Mouse (Mus musculus) stomach, embryonic 15.5 days (tissue): ENCODE data around the gene Fignl2. TPM values are rescaled to one million over a fixed set of nuclear protein-coding genes. Genes with fewer than 3 reads are reported as not detected.

ENCODE experiments used
- ATAC-seq: fragments of 200-750 bp; cut with Nextera tagmentation; 2 replicates; pipeline ENCODE4 v1.8.0; 2017; ENCODE audit warnings: low read depth, moderate number of reproducible peaks, moderate TSS enrichment; ENCODE audit not compliant: insufficient read depth, low FRiP score
- H3K27ac ChIP-seq: fragments of 300-500 bp; sonication (generic); 2 replicates; pipeline ENCODE4 v1.5.1; 2015; ENCODE audit warnings: mild to moderate bottlenecking, inconsistent platforms
- H3K27me3 ChIP-seq: fragments of 300-500 bp; sonication (generic); replicated peaks from 2 replicates; pipeline ENCODE4 v1.6.1; 2015; ENCODE audit warnings: inconsistent platforms
- H3K36me3 ChIP-seq: fragments of 300-500 bp; sonication (generic); 2 replicates; pipeline ENCODE4 v1.6.1; 2015; ENCODE audit warnings: inconsistent platforms
- H3K4me1 ChIP-seq: fragments of 300-500 bp; sonication (generic); 2 replicates; pipeline ENCODE4 v1.6.1; 2015; ENCODE audit warnings: inconsistent platforms
- H3K4me2 ChIP-seq: fragments of 300-500 bp; sonication (generic); 2 replicates; pipeline ENCODE4 v1.6.1; 2015; ENCODE audit warnings: mild to moderate bottlenecking, inconsistent platforms
- H3K4me3 ChIP-seq: fragments of 300-500 bp; sonication (generic); replicated peaks from 2 replicates; pipeline ENCODE4 v1.5.1; 2015; ENCODE audit warnings: inconsistent platforms
- H3K9ac ChIP-seq: fragments of 300-500 bp; sonication (generic); 2 replicates; pipeline ENCODE4 v1.6.1; 2015; ENCODE audit warnings: inconsistent platforms
- H3K9me3 ChIP-seq: fragments of 300-500 bp; sonication (generic); 2 replicates; pipeline ENCODE4 v1.6.1; 2016; ENCODE audit warnings: inconsistent platforms
- WGBS: fragments of 180-500 bp; shearing (Covaris S2); methylation state at CpG from one replicate; pipeline ENCODE4 v1.1.7; 2015; 5-methylcytosine and 5-hydroxymethylcytosine counted together
- polyA plus RNA-seq: library from polyadenylated mRNA; unstranded; fragments of >200 nt; fragmentation: Nextera tagmentation; extraction: Ambion mirVana; gene quantifications from 2 replicates; pipeline ENCODE4 v1.2.1, GENCODE M21; 2015

The Fignl2 gene
- polyA plus RNA-seq, 1 experiment from 2014 or later: 0.19 TPM

DNA sequence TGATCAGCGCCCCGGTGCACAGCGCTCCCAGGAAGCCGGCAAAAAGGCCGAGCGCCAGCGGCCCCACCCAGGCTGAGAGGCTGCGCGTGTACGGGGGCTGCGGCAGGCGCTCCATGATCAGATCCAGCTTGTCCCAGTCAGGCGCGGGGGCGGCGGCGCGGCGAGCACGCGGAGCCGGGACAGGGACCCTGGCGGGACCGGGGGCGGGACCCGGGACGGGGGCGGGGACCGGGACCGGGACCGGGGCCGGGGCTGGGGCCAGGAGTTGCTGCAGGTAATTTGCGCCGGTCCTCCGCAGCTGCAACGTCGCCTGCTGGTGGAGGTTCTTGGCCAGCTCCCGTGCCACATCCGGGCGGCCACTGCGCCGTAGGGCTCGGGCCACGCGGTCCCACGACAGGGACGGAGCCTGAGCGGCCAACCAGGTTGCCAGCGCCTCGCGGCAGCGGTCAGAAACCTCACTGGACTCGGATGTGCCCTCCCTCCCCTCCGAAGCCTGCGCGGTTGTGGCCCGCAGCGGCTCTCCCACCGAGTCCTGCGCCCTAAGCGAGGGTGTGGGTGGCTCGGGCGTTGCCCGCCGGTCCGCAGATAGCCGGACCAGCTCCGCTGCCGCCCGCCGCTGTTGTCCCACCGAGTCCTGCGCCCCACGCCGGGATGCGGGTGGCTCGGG, 31.7 kb downstream of the Fignl2 start:
- H3K4me1 ChIP-seq: peaks cover 14% of the 10 kb centered on the region
- H3K36me3 ChIP-seq: no peaks in the 10 kb centered on the region
- H3K9ac ChIP-seq: peak overlapping the region; percentile 40; the same call in 1 of the 2 replicates
- H3K4me3 ChIP-seq: peak overlapping the region; percentile 44
- WGBS: under 1% methylated on average over 64 of the region's 77 CpGs
- H3K4me2 ChIP-seq: peak overlapping the region; percentile 94
- H3K27me3 ChIP-seq: peaks cover 60% of the 10 kb centered on the region
- no peaks in the 10 kb centered on the region for H3K9me3 ChIP-seq
- no peak; the same call in 1 of the 2 replicates for ATAC-seq
- H3K27ac ChIP-seq: no peak overlapping the region

GRCm38 (mm10) chr15:101046039-101046526, 32.3 kb downstream of the Fignl2 start:
- H3K27me3 ChIP-seq: peaks cover 64% of the 10 kb centered on the region
- 2% methylated on average over 43 of the region's 43 CpGs for WGBS
- peaks cover 14% of the 10 kb centered on the region for H3K4me1 ChIP-seq
- H3K9me3 ChIP-seq: no peaks in the 10 kb centered on the region
- peak overlapping the region; percentile 44 for H3K4me3 ChIP-seq
- H3K27ac ChIP-seq: no peak overlapping the region
- no peaks in the 10 kb centered on the region for H3K36me3 ChIP-seq
- H3K4me2 ChIP-seq: peak overlapping the region; percentile 94
- H3K9ac ChIP-seq: peak overlapping the region; percentile 40; the same call in 1 of the 2 replicates
- no peak for ATAC-seq

DNA sequence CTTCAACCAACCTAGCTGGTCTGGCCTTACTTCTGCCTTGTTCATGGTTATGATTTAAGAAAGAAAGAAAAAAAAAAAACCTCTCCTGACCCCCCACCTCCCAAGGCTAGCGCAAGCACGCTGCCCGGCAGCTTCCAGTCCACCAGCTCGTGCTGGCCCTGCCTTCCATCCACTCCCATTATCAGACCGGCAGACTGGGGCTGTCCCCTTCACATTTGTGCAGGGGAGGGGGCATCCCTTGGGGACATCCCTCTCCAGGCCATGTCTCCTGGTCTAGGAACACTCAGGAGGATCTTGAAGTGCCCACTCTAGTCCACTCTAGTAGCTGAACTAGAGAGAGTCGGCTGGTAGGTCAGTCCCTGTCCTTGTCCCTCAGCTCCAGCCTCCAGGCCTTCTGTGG, 33.8 kb downstream of the Fignl2 start:
- H3K27me3 ChIP-seq: peaks cover 72% of the 10 kb centered on the region

DNA sequence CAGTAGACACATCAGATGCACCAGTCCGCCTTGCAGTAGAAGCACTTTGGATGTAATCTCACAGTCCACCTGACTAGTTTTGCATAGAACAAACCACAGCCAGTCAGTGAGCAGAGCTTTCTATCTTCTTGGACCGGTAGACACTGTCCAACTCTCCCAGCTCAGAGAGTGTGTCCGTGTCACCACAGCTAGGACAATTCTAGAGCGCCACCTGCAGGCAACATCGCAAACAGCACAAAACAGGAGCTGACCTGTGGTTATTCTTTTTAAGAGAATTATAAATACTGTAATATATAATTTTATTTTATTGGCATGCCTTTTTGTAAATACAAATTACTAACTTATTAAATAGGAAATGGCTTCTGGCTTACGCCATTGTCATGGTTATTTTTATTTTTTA, 35.8 kb downstream of the Fignl2 start:
- Histone ChIP-seq H3K9me3 (no peaks in the 10 kb centered on the region), H3K27ac (no peak overlapping the region), H3K4me1 (peaks cover 21% of the 10 kb centered on the region), H3K4me3 (no peak overlapping the region), H3K36me3 (no peaks in the 10 kb centered on the region), H3K4me2 (no peak overlapping the region), H3K9ac (no peak overlapping the region), H3K27me3 (peaks cover 64% of the 10 kb centered on the region)
- ATAC-seq: no peak
- 24% methylated on average over 6 of the region's 6 CpGs for WGBS

More for the DNA sequence above, 33.8 kb downstream of the Fignl2 start:
- Histone ChIP-seq H3K9me3 (no peaks in the 10 kb centered on the region), H3K4me1 (peaks cover 21% of the 10 kb centered on the region), H3K36me3 (no peaks in the 10 kb centered on the region), H3K4me2 (no peak overlapping the region), H3K9ac (no peak overlapping the region), H3K4me3 (no peak overlapping the region), H3K27ac (no peak overlapping the region)
- 44% methylated on average over 6 of the region's 6 CpGs for WGBS
- ATAC-seq: no peak

- Histone ChIP-seq H3K4me1 (peaks cover 16% of the 10 kb centered on the region), H3K36me3 (no peaks in the 10 kb centered on the region), H3K9ac (no peak overlapping the region), H3K4me2 (no peak overlapping the region), H3K9me3 (no peaks in the 10 kb centered on the region), H3K27ac (no peak overlapping the region), H3K4me3 (no peak overlapping the region), H3K27me3 (peaks cover 57% of the 10 kb centered on the region)
- no peak for ATAC-seq
- 61% methylated on average over 6 of the region's 6 CpGs for WGBS
Measured at GRCm38 (mm10) chr15:101041966-101042365, 36.4 kb downstream of the Fignl2 start.

DNA sequence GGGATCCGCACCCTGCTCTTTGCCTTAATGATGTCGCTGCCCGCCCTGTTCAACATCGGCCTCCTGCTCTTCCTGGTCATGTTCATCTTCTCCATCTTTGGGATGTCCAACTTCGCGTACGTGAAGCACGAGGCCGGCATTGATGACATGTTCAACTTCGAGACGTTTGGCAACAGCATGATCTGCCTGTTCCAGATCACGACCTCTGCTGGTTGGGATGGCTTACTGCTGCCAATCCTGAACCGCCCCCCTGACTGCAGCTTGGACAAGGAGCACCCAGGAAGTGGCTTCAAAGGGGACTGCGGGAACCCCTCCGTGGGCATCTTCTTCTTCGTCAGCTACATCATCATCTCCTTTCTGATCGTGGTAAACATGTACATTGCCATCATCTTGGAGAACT, 38.7 kb downstream of the Fignl2 start:
- Histone ChIP-seq H3K27me3 (peaks cover 35% of the 10 kb centered on the region), H3K9ac (no peak overlapping the region), H3K9me3 (no peaks in the 10 kb centered on the region), H3K27ac (no peak overlapping the region), H3K4me3 (no peak overlapping the region), H3K36me3 (no peaks in the 10 kb centered on the region), H3K4me2 (no peak overlapping the region), H3K4me1 (peaks cover 6% of the 10 kb centered on the region; the same call in 1 of the 2 replicates)
- ATAC-seq: no peak
- 55% methylated on average over 17 of the region's 17 CpGs for WGBS

DNA sequence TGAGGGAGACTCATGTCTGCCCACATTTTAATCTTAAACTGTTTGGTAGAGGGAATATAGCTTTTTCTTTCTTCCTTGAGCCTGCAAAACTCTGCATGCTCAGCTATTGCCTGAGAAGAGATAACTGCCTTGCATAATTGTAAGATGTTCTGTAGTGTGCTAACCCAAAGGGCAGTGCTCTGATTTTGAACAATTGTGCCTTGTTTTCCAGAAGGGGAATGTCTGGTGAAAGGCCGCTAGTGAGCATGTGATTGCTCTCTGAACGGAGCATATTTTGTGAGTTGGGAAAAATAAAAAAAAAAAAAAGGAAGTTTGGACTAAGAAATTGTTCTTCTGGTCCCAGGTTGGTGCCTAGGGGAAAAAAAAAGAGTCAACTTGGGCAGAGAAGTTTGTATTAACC, 49.4 kb downstream of the Fignl2 start:
- Histone ChIP-seq H3K36me3 (no peaks in the 10 kb centered on the region), H3K9ac (no peak overlapping the region), H3K9me3 (no peaks in the 10 kb centered on the region), H3K27ac (no peak overlapping the region), H3K4me3 (no peak overlapping the region), H3K27me3 (0 out of 2 replicates have a peak, but pooled peaks cover 5% of the 10 kb centered on the region), H3K4me2 (no peak overlapping the region), H3K4me1 (no peaks in the 10 kb centered on the region)
- WGBS: 73% methylated on average over 2 of the region's 2 CpGs
- ATAC-seq: no peak

DNA sequence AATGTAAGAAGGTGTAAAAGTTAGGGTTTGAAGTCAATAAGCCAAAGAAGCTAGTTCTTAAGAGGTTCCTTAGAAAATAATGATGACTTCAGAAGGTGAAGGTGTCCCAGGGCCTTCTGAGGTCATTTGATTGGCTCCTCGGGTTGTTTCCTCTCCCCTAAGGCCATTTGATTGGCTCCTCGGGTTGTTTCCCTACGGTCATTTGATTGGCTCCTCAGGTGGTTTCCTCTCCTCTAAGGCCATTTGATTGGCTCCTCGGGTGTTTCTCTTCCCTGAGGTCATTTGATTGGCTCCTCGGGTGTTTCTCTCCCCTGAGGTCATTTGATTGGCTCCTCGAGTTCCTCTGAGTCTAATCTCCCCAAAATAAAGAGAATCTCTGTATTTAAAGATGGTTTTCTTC, 67.0 kb downstream of the Fignl2 start:
- Histone ChIP-seq H3K27me3 (no peaks in the 10 kb centered on the region), H3K4me3 (no peak overlapping the region), H3K4me1 (peaks cover 11% of the 10 kb centered on the region; the same call in 1 of the 2 replicates), H3K27ac (no peak overlapping the region), H3K4me2 (no peak overlapping the region), H3K36me3 (no peaks in the 10 kb centered on the region), H3K9ac (no peak overlapping the region), H3K9me3 (no peaks in the 10 kb centered on the region)
- no peak for ATAC-seq
- WGBS: 85% methylated on average over 6 of the region's 6 CpGs

- H3K9ac ChIP-seq: no peak overlapping the region
- 61% methylated on average over 14 of the region's 14 CpGs for WGBS
Measured at GRCm38 (mm10) chr15:101008386-101009010, 69.9 kb downstream of the Fignl2 start.

GRCm38 (mm10) chr15:101007236-101007635, 71.1 kb downstream of the Fignl2 start:
- Histone ChIP-seq H3K4me2 (peak overlapping the region; percentile 54), H3K27ac (no peak overlapping the region), H3K9me3 (no peaks in the 10 kb centered on the region), H3K9ac (no peak overlapping the region), H3K36me3 (no peaks in the 10 kb centered on the region), H3K4me3 (no peak overlapping the region), H3K27me3 (no peaks in the 10 kb centered on the region), H3K4me1 (peaks cover 11% of the 10 kb centered on the region; the same call in 1 of the 2 replicates)
- ATAC-seq: no peak
- WGBS: 74% methylated on average over 7 of the region's 7 CpGs

More at GRCm38 (mm10) chr15:101008386-101009010, 69.9 kb downstream of the Fignl2 start:
- Histone ChIP-seq H3K27ac (no peak overlapping the region), H3K27me3 (no peaks in the 10 kb centered on the region), H3K36me3 (no peaks in the 10 kb centered on the region), H3K4me2 (no peak overlapping the region), H3K9me3 (no peaks in the 10 kb centered on the region), H3K4me1 (peaks cover 11% of the 10 kb centered on the region; the same call in 1 of the 2 replicates), H3K4me3 (no peak overlapping the region)
- ATAC-seq: no peak

GRCm38 (mm10) chr15:101006251-101007040, 71.9 kb downstream of the Fignl2 start:
- Histone ChIP-seq H3K4me3 (peak overlapping the region; percentile 47), H3K36me3 (no peaks in the 10 kb centered on the region), H3K9ac (no peak overlapping the region), H3K27ac (no peak overlapping the region), H3K4me1 (peaks cover 11% of the 10 kb centered on the region; the same call in 1 of the 2 replicates), H3K4me2 (peak overlapping the region; percentile 54), H3K27me3 (no peaks in the 10 kb centered on the region), H3K9me3 (no peaks in the 10 kb centered on the region)
- 12% methylated on average over 14 of the region's 15 CpGs for WGBS
- ATAC-seq: peak; percentile 83
